Mouse (Mus musculus) CH12.LX (cell line): ENCODE data around the gene Cul9.

Source experiments
- CTCF ChIP-seq, 2 experiments: IDR thresholded peaks in 1 of 2; conservative IDR thresholded peaks in 1 of 2; 2 replicates each; pipeline ENCODE4 v1.5.1; 2011 to 2012; ENCODE audit warnings: low read depth in 2 of 2, low read length in 2 of 2, improper control_type of control experiment in 1 of 2, inconsistent platforms in 1 of 2, mild to moderate bottlenecking in 1 of 2, moderate library complexity in 1 of 2
- SIN3A ChIP-seq: IDR thresholded peaks from 2 replicates; pipeline ENCODE4 v1.6.1; 2012; ENCODE audit warnings: low read length, improper control_type of control experiment, inconsistent platforms

- TF ChIP-seq SIN3A (no peak), CTCF (conservative IDR thresholded peaks at IDR 0.05 in 1 of 2, IDR thresholded peaks at IDR 0.05 in 1 of 2; ENCODE audit: low read depth in 2 of 2, low read length in 2 of 2) (no peak)
Measured at GRCm38 (mm10) chr17:46467830-46468229, 78.4 kb downstream of the Cul9 start.
